Mouse (Mus musculus) cerebellum, adult 11 months (tissue): Measurements from ENCODE around the gene Triml2.

ENCODE experiments used
- DNase-seq: peaks from one replicate; pipeline ENCODE4 v3.0.0; 2022

The Triml2 gene

GRCm38 (mm10) chr8:43180054-43180690 lies at the start of gene Triml2:
Gene Triml2, plus strand, starts transcription at chr8:43180541.
- no peak for DNase-seq

- DNase-seq: no peak
Observed at GRCm38 (mm10) chr8:43141386-43141785, 39.0 kb upstream of the Triml2 start, which contains the start of gene Triml1. Gene Triml1, minus strand, starts transcription at chr8:43141486.

GRCm38 (mm10) chr8:43149307-43149706 lies 31.0 kb upstream of the Triml2 start:
- no peak for DNase-seq

GRCm38 (mm10) chr8:43163255-43163654 lies 17.1 kb upstream of the Triml2 start:
- DNase-seq: no peak

GRCm38 (mm10) chr8:43164453-43164852 lies 15.9 kb upstream of the Triml2 start:
- no peak for DNase-seq

- DNase-seq: no peak
Observed at GRCm38 (mm10) chr8:43168083-43168482, 12.3 kb upstream of the Triml2 start.

- DNase-seq: no peak
Observed at GRCm38 (mm10) chr8:43169249-43169755, 11.0 kb upstream of the Triml2 start.

GRCm38 (mm10) chr8:43176766-43177486 lies 3.4 kb upstream of the Triml2 start:
- DNase-seq: no peak

- no peak for DNase-seq
Observed at GRCm38 (mm10) chr8:43178263-43178662, 2.1 kb upstream of the Triml2 start.

GRCm38 (mm10) chr8:43179189-43179588 lies 1.2 kb upstream of the Triml2 start:
- DNase-seq: no peak

GRCm38 (mm10) chr8:43182281-43182680 lies 1.9 kb downstream of the Triml2 start:
- DNase-seq: no peak

GRCm38 (mm10) chr8:43215554-43215953 lies 35.2 kb downstream of the Triml2 start:
- DNase-seq: no peak

- DNase-seq: no peak
Observed at GRCm38 (mm10) chr8:43243326-43243725, 63.0 kb downstream of the Triml2 start.
